Mouse (Mus musculus) heart, postnatal 4 days (tissue): ENCODE results near the gene Spata17. TPM values are rescaled to one million over a fixed set of nuclear protein-coding genes. Genes with fewer than 3 reads are reported as not detected.

Experiments
- DNase-seq: peaks from one replicate; pipeline ENCODE4 v3.0.0; 2021
- total RNA-seq, 2 experiments: library from RNA; stranded (reverse); gene quantifications; 2 replicates each; pipeline ENCODE4 v1.2.3; 2021

Spata17 gene
- under 1 TPM; 0.27 to 0.43 TPM for total RNA-seq

GRCm38 (mm10) chr1:187215181-187216116 is at the start of gene Spata17, which contains the start of gene Gpatch2:
Gene Spata17, minus strand, starts transcription at chr1:187215465.
Gene Gpatch2, plus strand, starts transcription at chr1:187215508.
- DNase-seq = peak; percentile 84

DNA sequence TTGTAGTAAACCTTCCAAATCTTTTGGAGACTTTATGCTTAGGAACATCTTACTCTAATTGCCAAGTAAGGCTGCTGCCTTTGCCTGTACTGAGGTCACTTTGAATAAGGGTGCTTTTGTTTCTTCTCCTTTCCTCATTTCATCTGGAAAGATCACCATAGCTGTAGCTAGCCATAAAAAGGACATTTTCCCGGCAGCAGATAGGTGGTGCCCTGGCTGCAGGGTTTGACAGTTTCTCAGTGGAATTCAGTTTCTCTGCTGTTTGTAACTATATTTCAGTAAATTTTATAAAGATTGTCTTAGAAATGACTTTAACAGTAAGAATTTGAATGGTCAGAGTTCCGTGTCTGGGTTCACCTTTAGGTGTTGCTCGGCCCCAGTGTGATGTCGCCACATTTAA is 43.5 kb upstream of the Spata17 start:
- no peak for DNase-seq

DNA sequence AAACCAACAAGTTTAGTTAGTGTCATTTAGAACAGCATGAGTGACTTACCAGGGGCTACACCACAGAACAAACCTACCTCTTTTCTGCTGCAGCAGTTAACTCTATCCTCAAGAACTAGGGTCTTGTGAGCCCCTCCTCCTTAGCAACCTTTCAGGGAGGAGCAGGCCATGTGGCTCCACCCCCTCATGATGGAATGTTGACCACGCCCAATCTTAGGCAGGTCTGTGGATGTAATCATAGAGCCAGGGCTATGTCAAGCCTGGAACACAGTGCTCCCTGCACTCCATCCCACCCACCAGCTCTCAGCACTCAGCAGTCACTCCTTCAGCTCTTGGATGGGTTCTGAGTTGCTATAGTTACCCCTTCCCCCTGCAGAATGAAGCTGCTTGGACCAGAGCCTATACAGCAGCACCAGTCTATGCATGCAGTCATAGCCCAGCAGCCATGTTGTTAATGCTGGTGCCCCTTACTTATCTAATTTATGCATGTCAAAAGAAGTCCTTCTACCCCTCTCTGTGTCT is 35.5 kb upstream of the Spata17 start:
- DNase-seq = no peak

GRCm38 (mm10) chr1:187244734-187245133 is 29.5 kb upstream of the Spata17 start:
- DNase-seq = no peak

- no peak for DNase-seq
Measured at GRCm38 (mm10) chr1:187241329-187241728, 26.1 kb upstream of the Spata17 start.

DNA sequence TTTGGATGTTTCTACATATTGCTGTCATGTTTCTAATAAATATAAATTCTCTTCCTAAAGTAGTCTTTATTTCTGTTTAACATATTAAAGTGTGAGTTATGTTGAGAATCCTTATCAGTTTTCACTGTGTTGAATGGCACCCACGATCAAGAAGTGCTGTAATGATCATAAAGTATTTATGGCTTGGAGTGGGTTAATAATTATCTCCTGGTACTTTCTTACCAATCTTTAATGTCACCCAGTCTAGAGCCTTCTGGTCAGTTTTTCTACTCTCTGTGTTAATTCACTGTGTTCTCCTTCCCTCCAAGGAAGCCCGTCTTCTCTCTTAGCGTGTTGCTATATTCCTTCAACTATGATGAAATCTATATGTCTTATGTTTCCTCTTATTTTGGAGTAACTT is 25.0 kb upstream of the Spata17 start:
- DNase-seq = no peak

DNA sequence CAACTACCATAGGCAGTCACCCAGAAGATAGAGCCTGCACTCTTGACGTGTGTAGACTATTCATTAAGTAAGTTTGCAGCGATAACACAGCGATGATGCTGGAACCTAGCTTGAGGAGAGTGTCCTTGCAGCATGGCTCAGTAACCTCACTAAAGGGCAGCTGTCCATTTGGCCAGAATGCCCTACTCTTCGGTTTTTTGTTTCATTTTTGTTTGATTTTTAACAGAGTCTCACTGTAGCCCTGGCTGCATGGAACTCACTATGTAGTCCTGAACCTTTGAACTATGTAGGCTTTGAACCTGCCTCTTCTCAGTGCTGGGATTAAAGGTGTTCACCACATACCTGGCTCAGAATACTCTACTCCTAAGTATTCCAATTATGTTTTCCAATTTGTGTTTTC is 22.8 kb upstream of the Spata17 start:
- no peak for DNase-seq

DNA sequence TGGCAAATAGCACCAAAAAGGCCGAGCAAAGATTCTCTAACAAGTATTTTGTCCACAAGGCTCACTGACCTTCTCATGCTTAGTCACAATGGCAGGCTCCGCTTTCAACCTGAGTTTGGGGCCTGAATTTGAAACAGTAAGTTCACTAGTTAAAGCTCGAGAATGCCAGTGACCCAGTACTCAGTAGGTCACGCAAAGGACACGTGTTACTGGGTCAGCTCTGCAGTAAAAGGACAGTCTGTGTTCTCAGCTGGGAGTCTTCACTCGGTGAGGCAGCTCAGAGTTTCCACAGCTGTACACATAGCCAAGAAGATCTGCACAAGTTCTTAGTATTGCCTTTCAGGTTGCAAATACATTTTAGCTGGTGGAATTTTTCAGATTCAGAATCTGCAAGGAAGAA is 21.0 kb upstream of the Spata17 start:
- no peak for DNase-seq

DNA sequence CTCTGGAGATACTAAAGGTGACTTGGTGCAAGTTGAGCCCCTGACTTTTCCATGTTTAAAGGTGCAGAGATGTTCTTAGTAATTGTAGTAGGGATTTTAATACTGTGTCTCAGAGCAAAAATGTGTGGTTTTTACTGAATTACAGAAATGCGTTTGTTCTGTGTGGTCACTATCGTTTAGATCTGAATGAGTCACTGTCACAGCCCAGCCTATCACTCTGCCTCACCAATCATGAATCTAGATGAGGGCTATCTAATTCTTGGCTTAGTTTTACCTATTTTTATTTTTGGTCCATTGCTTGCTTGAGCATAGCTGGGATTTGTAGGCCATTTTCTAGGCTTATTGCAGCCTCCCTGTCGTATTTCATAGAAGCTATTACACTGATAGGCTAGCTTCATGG is 19.9 kb upstream of the Spata17 start:
- no peak for DNase-seq

GRCm38 (mm10) chr1:187232996-187233615 is 17.8 kb upstream of the Spata17 start:
- no peak for DNase-seq

- DNase-seq = no peak
Measured at GRCm38 (mm10) chr1:187232196-187232955, 17.1 kb upstream of the Spata17 start.

DNA sequence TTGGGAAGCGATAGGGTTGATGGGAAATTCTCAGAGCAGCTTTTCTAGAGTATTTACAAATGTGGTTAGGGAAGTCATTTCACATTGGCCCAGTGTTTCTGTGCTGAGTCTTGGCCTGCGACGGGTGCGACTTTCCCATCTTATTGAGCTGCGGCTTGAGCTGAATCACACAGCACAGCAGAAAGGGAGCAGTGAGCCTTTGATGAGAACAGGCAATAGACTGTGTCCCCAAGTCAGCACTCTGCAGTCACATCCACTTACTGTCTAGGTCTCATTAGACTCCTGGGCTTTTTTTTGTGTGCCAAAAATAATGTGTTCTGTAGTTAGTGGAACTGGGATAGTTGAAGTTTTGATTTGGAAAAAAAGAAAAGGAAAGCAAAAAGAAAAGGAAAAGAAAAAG is 15.0 kb upstream of the Spata17 start:
- DNase-seq = no peak

GRCm38 (mm10) chr1:187228414-187229146 is 13.3 kb upstream of the Spata17 start:
- no peak for DNase-seq

- no peak for DNase-seq
Measured at GRCm38 (mm10) chr1:187226328-187227025, 11.2 kb upstream of the Spata17 start.

- DNase-seq = no peak
Measured at GRCm38 (mm10) chr1:187220756-187221155, 5.5 kb upstream of the Spata17 start.

DNA sequence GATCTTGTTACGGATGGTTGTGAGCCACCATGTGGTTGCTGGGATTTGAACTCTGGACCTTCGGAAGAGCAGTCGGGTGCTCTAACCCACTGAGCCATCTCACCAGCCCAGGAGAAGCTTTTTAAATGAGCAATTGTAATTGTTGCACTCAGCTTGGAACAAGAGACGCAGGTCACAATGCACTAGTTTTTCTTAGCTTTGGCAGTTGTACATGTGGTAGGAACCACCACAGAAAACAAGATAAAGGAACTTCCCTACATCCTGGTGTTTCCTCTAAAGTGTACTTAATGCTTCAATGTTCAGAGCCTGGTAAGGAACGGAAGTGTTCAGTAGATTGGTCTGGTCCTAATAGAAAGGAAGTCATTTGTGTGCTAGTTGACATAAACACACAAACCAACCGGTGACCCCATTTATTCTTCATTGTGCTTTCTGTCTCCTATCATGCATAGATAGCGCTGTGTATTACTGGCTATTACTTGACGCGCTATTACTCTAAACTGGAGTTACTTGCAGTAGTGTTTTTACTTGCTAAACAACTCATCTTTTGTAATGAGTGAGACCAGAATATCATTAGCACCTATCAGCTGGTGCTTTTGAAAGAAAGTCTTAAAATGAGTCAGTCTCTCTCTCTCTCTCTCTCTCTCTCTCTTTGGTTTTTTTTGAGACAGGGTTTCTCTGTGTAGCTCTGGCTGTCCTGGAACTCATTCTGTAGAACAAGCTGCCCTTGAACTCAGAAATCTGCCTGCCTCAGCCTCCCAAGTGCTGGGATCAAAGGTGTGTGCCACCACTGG is 1.6 kb upstream of the Spata17 start:
- no peak for DNase-seq

DNA sequence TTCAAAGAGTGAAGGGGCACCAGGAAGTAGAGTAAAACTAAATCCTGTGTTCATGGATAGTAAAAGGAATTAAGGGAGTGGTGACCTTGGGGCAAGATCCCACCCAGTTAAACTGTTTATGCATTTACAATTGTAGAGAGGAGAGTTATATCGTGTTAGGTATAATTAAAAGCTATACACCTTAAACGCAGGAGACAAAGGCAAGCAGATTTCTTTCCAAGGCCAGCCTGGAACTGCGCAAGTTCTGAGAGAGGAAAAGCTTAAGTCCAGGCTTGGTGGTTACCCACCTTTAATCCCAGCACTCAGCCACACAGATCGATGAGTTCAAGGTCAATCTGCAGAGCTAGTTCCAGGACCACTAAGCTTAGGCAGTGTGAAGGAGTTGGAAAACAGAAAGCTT is 4.5 kb downstream of the Spata17 start:
- DNase-seq = no peak

DNA sequence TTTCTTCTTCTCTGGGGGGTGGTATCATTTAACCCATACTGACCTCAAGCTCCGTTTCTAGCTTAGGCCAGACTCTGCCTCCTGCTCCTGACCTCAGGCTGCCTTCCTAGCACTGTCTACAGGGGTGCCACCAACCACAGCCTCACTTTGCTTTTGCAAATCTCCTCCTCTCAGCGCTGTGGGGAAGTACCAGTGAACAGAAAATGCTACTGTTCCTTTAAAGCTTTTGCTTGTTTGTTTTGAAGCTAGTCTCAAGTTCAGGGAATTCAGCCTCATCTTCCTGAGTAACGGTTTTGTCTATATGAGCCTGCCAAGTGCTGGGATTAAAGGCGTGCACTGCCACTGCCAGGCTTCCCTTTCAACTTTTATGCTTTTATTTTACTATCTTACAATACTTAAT is 5.8 kb downstream of the Spata17 start:
- no peak for DNase-seq

DNA sequence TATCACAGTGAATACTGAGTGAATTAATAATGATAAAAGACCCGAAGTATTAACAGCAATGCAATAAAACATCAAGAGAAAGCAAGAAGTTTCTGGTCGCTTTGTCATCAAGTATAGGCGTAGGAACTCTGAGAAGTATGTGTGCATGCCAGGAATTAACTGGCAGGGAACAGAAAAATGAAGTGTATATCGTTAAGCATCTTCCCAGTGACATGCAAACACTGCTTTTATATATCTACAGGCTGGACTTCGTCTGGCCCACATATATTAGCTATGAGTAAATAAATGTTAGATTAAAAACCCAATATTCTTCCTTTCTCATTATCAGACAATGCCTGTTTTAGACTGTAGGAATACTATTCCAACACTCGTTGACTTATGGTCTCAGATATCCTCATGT is 9.8 kb downstream of the Spata17 start:
- no peak for DNase-seq

DNA sequence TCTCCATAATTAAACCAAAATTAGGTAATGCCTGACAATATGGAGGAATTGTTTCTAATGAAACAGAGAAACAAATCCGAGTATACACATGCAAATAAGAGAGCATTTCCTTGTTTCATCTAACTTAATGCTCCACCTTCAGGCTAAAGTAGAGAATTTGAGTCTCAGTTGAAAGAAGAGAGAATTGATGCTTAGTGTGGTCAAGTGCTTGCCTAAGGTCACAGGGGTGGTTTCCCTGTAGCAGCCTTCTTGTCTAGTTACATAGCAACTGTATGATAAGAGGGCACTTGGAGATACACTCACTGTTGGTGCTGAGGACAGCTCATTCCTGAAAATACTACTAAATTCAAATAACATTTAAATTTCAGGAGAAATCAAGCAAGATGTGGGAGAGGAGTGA is 36.7 kb downstream of the Spata17 start:
- no peak for DNase-seq

DNA sequence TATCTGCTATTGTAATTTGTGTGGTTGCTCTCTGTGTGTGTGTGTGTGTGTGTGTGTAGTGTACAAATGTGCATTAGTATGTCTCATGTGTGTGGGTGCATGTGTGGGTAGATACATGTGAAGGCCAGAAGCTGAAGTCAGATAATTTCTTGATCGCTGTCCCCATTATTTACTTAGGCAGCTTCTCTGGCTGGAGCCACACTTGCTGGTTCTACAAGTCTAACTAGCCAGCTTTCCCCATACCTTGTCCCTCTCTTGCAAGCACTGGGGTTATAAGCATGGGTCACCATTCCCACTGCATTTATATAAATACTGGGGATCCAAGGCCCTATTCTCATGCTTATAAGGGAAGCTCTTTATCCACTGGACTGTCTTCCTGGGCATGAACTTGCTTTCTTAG is 39.3 kb downstream of the Spata17 start:
- no peak for DNase-seq
